Mouse (Mus musculus) limb, embryonic 14.5 days (tissue): ENCODE measurements around the gene Lpin1. TPM values are rescaled to one million over a fixed set of nuclear protein-coding genes. Genes with fewer than 3 reads are reported as not detected.
A peak's percentile ranks its signal among the peaks of the same experiment; 100 is the strongest.

ENCODE experiments used
- ATAC-seq: fragments of 200-750 bp; cut with Nextera tagmentation; 2 replicates; pipeline ENCODE4 v1.8.0; 2017; ENCODE audit warnings: low read depth, moderate number of reproducible peaks, moderate TSS enrichment; ENCODE audit not compliant: low FRiP score
- DNase-seq: peaks from one replicate; pipeline ENCODE4 v3.0.0-alpha.2; 2015; ENCODE audit warnings: low spot score
- H3K27ac ChIP-seq: fragments of 300-500 bp; sonication (generic); replicated peaks from 2 replicates; pipeline ENCODE4 v1.5.1; 2014; ENCODE audit warnings: low read depth, mild to moderate bottlenecking, low read length, moderate library complexity, mixed read lengths
- H3K27me3 ChIP-seq: fragments of 300-500 bp; sonication (generic); 2 replicates; pipeline ENCODE4 v1.6.1; 2014; ENCODE audit warnings: low read length, mixed read lengths; ENCODE audit not compliant: control insufficient read depth, insufficient read depth
- H3K36me3 ChIP-seq: fragments of 300-500 bp; sonication (generic); 2 replicates; pipeline ENCODE4 v1.6.1; 2014; ENCODE audit warnings: mild to moderate bottlenecking, low read length, moderate library complexity, mixed read lengths; ENCODE audit not compliant: control insufficient read depth, insufficient read depth
- H3K4me1 ChIP-seq: fragments of 300-500 bp; sonication (generic); 2 replicates; pipeline ENCODE4 v1.6.1; 2014; ENCODE audit warnings: antibody characterized with exemption, low read length, mixed read lengths; ENCODE audit not compliant: control insufficient read depth, insufficient read depth
- H3K4me2 ChIP-seq: fragments of 300-500 bp; sonication (generic); replicated peaks from 2 replicates; pipeline ENCODE4 v1.6.1; 2014; ENCODE audit warnings: low read depth, mild to moderate bottlenecking, low read length, moderate library complexity; ENCODE audit not compliant: severe bottlenecking
- H3K4me3 ChIP-seq: fragments of 300-500 bp; sonication (generic); replicated peaks from 2 replicates; pipeline ENCODE4 v1.5.1; 2014; ENCODE audit warnings: low read length
- H3K9ac ChIP-seq: fragments of 300-500 bp; sonication (generic); 2 replicates; pipeline ENCODE4 v1.6.1; 2014; ENCODE audit warnings: mild to moderate bottlenecking, low read depth, low read length, moderate library complexity; ENCODE audit not compliant: severe bottlenecking
- H3K9me3 ChIP-seq: fragments of 300-500 bp; sonication (generic); 2 replicates; pipeline ENCODE4 v1.6.1; 2016; ENCODE audit warnings: low read length; ENCODE audit not compliant: control insufficient read depth
- POLR2A ChIP-seq: fragments of 200-500 bp; IDR thresholded peaks from 2 replicates; pipeline ENCODE4 v1.8.0; 2012; ENCODE audit warnings: inconsistent platforms, mild to moderate bottlenecking, moderate library complexity, borderline replicate concordance; ENCODE audit not compliant: insufficient read depth, insufficient read length; ENCODE audit errors: extremely low read depth
- WGBS: fragments of 180-500 bp; shearing (Covaris S2); extraction: QIAGEN DNeasy Blood & Tissue Kit; methylation state at CpG from one replicate; pipeline ENCODE4 v1.1.7; 2014; 5-methylcytosine and 5-hydroxymethylcytosine counted together
- polyA plus RNA-seq, 2 experiments: library from polyadenylated mRNA; depleted of rRNA in 1 of 2; stranded (reverse) in 1 of 2; unstranded in 1 of 2; fragments of >200 nt; fragmentation: Nextera tagmentation in 1 of 2; extraction: Ambion mirVana in 1 of 2; gene quantifications; 2 replicates each; pipeline versions ENCODE4 v1.2.1 to v1.2.3; 2012 to 2014

The Lpin1 gene
- polyA plus RNA-seq, 2 experiments: 6.4 to 6.5 TPM

DNA sequence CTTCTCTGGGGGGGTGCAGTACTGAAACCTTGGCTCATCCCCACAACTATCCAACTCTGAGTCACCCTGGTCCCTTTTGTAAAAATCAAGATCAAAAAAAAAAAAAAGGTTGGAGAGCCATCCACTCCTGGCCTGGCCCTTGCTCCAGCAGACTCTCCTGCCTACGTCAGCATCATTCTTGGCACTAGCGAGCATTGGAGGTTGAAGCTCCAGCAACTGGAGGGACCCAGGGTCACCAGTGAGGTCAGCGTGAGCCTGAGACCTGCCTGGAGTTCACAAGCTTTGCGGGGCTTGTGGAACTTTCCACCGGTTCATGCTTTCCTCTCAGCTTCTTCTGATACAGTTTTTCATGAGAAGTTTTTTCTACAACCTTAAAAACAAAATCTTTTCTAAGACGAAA, 29.3 kb upstream of the Lpin1 start:
- ATAC-seq (no peak), DNase-seq (no peak)
- no peak overlapping the region for H3K4me3 ChIP-seq
- no peaks in the 10 kb centered on the region for H3K4me1 ChIP-seq
- H3K36me3 ChIP-seq: no peaks in the 10 kb centered on the region
- no peak overlapping the region for H3K9ac ChIP-seq
- no peaks in the 10 kb centered on the region for H3K9me3 ChIP-seq
- no peak overlapping the region for H3K27ac ChIP-seq
- 83% methylated on average over 6 of the region's 6 CpGs for WGBS
- no peak overlapping the region for H3K4me2 ChIP-seq
- H3K27me3 ChIP-seq: no peaks in the 10 kb centered on the region
- TF ChIP-seq POLR2A: no peak

GRCm38 (mm10) chr12:16639078-16639771, 28.5 kb upstream of the Lpin1 start:
- ATAC-seq: no peak
- 65% methylated on average over 12 of the region's 12 CpGs for WGBS
- TF ChIP-seq POLR2A: no peak
- no peaks in the 10 kb centered on the region for H3K27me3 ChIP-seq
- no peak overlapping the region for H3K4me3 ChIP-seq
- H3K27ac ChIP-seq: no peak overlapping the region
- no peak overlapping the region for H3K9ac ChIP-seq
- H3K4me1 ChIP-seq: no peaks in the 10 kb centered on the region
- no peaks in the 10 kb centered on the region for H3K36me3 ChIP-seq
- no peak overlapping the region for H3K4me2 ChIP-seq
- no peaks in the 10 kb centered on the region for H3K9me3 ChIP-seq
- DNase-seq: no peak

- DNase-seq (no peak), ATAC-seq (no peak)
These were observed 25.1 kb upstream of the Lpin1 start for GRCm38 (mm10) chr12:16635816-16636215.

GRCm38 (mm10) chr12:16634075-16634813, 23.5 kb upstream of the Lpin1 start:
- H3K9me3 ChIP-seq: no peaks in the 10 kb centered on the region
- no peak for TF ChIP-seq POLR2A
- ATAC-seq: no peak
- H3K9ac ChIP-seq: no peak overlapping the region
- no peaks in the 10 kb centered on the region for H3K4me1 ChIP-seq
- H3K27ac ChIP-seq: no peak overlapping the region
- H3K27me3 ChIP-seq: no peaks in the 10 kb centered on the region
- H3K4me3 ChIP-seq: no peak overlapping the region
- 57% methylated on average over 14 of the region's 14 CpGs for WGBS
- H3K4me2 ChIP-seq: no peak overlapping the region
- DNase-seq: peak; percentile 24
- H3K36me3 ChIP-seq: no peaks in the 10 kb centered on the region

More at GRCm38 (mm10) chr12:16635816-16636215, 25.1 kb upstream of the Lpin1 start:
- H3K4me2 ChIP-seq: no peak overlapping the region
- H3K4me3 ChIP-seq: no peak overlapping the region
- WGBS: 75% methylated on average over 6 of the region's 6 CpGs
- H3K27ac ChIP-seq: no peak overlapping the region
- H3K9me3 ChIP-seq: no peaks in the 10 kb centered on the region
- H3K27me3 ChIP-seq: no peaks in the 10 kb centered on the region
- H3K9ac ChIP-seq: no peak overlapping the region
- no peaks in the 10 kb centered on the region for H3K36me3 ChIP-seq
- TF ChIP-seq POLR2A: no peak
- H3K4me1 ChIP-seq: no peaks in the 10 kb centered on the region

GRCm38 (mm10) chr12:16633235-16633634, 22.5 kb upstream of the Lpin1 start:
- Histone ChIP-seq H3K9ac (no peak overlapping the region), H3K9me3 (no peaks in the 10 kb centered on the region), H3K36me3 (no peaks in the 10 kb centered on the region)

More at GRCm38 (mm10) chr12:16633235-16633634, 22.5 kb upstream of the Lpin1 start:
- ATAC-seq: no peak
- Histone ChIP-seq H3K4me1 (no peaks in the 10 kb centered on the region), H3K4me3 (no peak overlapping the region), H3K27me3 (no peaks in the 10 kb centered on the region), H3K4me2 (no peak overlapping the region), H3K27ac (no peak overlapping the region)
- DNase-seq: no peak
- 83% methylated on average over 6 of the region's 6 CpGs for WGBS
- no peak for TF ChIP-seq POLR2A
